In the genomic region with DNA sequence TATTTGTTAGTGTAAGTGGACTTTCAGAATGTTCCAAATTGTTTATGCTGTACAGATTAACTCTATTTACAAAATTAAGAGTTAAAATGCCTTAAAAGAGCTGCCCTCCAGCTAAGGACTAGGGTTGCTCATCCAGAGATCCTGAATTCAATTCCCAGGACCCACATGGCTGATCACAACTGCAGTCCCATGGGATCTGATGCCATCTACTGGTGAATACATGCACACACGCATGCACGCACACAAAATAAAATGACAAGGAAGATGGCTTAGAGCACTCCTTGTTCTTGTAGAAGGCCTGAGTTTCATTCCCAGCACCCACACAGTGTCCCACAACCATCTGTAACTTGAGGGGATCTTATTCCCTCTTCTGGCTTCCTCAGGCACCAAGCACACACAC, we compare ENCODE assay signal across 9 mouse cellular contexts. TPM values are rescaled to one million over a fixed set of nuclear protein-coding genes. Genes with fewer than 3 reads are reported as not detected.
DNase-seq lines count a peak whose midpoint lies in the region; ATAC-seq and TF ChIP-seq lines count a peak whose summit lies in the region.
"Had no signal": no experiment of that assay in that cellular context is flagged by ENCODE, and none has a peak within 500 bp of the region (broad histone marks: within the 10 kb centered on the region; RNA-seq: fewer than 3 reads in every experiment).

No protein-coding gene starts in this region.

- DNase-seq in forebrain, embryonic 10.5 days (ENCODE audit: extremely low spot score, low spot score): no peak
- DNase-seq in midbrain, embryonic 10.5 days (ENCODE audit: low spot score): no peak
- peak; percentile 46 for DNase-seq in forebrain, postnatal 0 days
- peak; percentile 41 for DNase-seq in splenic B cell, adult 2 months (ENCODE audit: low read depth, low spot score)
- DNase-seq in right cerebral cortex, postnatal 14 days: no peak
- DNase-seq in cerebellum, adult 18-20 months: no peak
- DNase-seq: thymus, postnatal 36 days had no signal

- peak; percentile 62 for TF ChIP-seq CTCF in forebrain, postnatal 0 days (IDR thresholded peaks at IDR 0.05; ENCODE audit: low read depth)

- H3K4me2 ChIP-seq in forebrain, embryonic 13.5 days: no peak overlapping the region
- no peak overlapping the region for H3K4me2 ChIP-seq in midbrain, embryonic 13.5 days (replicated peaks)
- H3K4me2 ChIP-seq in forebrain, postnatal 0 days (ENCODE audit: low read depth): no peak overlapping the region

- H3K27ac ChIP-seq in forebrain, embryonic 13.5 days: no peak overlapping the region
- H3K27ac ChIP-seq in forebrain, embryonic 10.5 days: no peak overlapping the region
- no peak overlapping the region for H3K27ac ChIP-seq in midbrain, embryonic 13.5 days
- no peak overlapping the region for H3K27ac ChIP-seq in midbrain, embryonic 10.5 days (replicated peaks)
- H3K27ac ChIP-seq in forebrain, postnatal 0 days (ENCODE audit: low read depth, low read length): no peak overlapping the region

- H3K4me1 ChIP-seq in forebrain, embryonic 13.5 days: no peaks in the 10 kb centered on the region
- no peaks in the 10 kb centered on the region for H3K4me1 ChIP-seq in forebrain, embryonic 10.5 days
- H3K4me1 ChIP-seq in midbrain, embryonic 13.5 days (replicated peaks): no peaks in the 10 kb centered on the region
- no peaks in the 10 kb centered on the region for H3K4me1 ChIP-seq in midbrain, embryonic 10.5 days
- no peaks in the 10 kb centered on the region for H3K4me1 ChIP-seq in forebrain, postnatal 0 days (ENCODE audit: insufficient read depth)

- WGBS in forebrain, embryonic 13.5 days: 81% methylated on average over 2 of the region's 2 CpGs
- WGBS in forebrain, embryonic 10.5 days: 85% methylated on average over 2 of the region's 2 CpGs
- whole genome bisulfite sequencing in midbrain, embryonic 13.5 days: 66% methylated on average over 2 of the region's 2 CpGs
- WGBS in midbrain, embryonic 10.5 days: 84% methylated on average over 2 of the region's 2 CpGs
- WGBS in forebrain, postnatal 0 days: 66% methylated on average over 2 of the region's 2 CpGs

- peak; percentile 38; the same call in 1 of the 2 replicates for ATAC-seq in forebrain, embryonic 13.5 days
- peak; percentile 48; the same call in 1 of the 2 replicates for ATAC-seq in midbrain, embryonic 13.5 days
- peak; percentile 60 for ATAC-seq in forebrain, postnatal 0 days

- H3K9ac ChIP-seq in forebrain, embryonic 13.5 days: no peak overlapping the region
- no peak overlapping the region for H3K9ac ChIP-seq in midbrain, embryonic 13.5 days (replicated peaks)
- no peak overlapping the region for H3K9ac ChIP-seq in forebrain, postnatal 0 days

- H3K4me3 ChIP-seq in forebrain, embryonic 13.5 days: no peak overlapping the region
- no peak overlapping the region for H3K4me3 ChIP-seq in forebrain, embryonic 10.5 days
- no peak overlapping the region for H3K4me3 ChIP-seq in midbrain, embryonic 13.5 days (replicated peaks)
- H3K4me3 ChIP-seq in midbrain, embryonic 10.5 days: no peak overlapping the region
- H3K4me3 ChIP-seq in forebrain, postnatal 0 days (ENCODE audit: low read depth, low read length): no peak overlapping the region

- H3K36me3 ChIP-seq in forebrain, embryonic 13.5 days (ENCODE audit: poor library complexity, severe bottlenecking): peaks cover 88% of the 10 kb centered on the region
- H3K36me3 ChIP-seq in forebrain, embryonic 10.5 days (replicated peaks): peaks cover 100% of the 10 kb centered on the region
- peaks cover 84% of the 10 kb centered on the region for H3K36me3 ChIP-seq in midbrain, embryonic 13.5 days
- H3K36me3 ChIP-seq in midbrain, embryonic 10.5 days: peaks cover 100% of the 10 kb centered on the region
- H3K36me3 ChIP-seq in forebrain, postnatal 0 days (ENCODE audit: insufficient read depth): peaks cover 49% of the 10 kb centered on the region
- H3K36me3 ChIP-seq in splenic B cell, adult 2 months (ENCODE audit: control insufficient read depth, insufficient read depth, low read length, poor library complexity, severe bottlenecking): peaks cover 10% of the 10 kb centered on the region

- no peaks in the 10 kb centered on the region for H3K27me3 ChIP-seq in forebrain, embryonic 13.5 days
- no peaks in the 10 kb centered on the region for H3K27me3 ChIP-seq in forebrain, embryonic 10.5 days (ENCODE audit: poor library complexity, severe bottlenecking)
- H3K27me3 ChIP-seq in midbrain, embryonic 13.5 days: no peaks in the 10 kb centered on the region
- H3K27me3 ChIP-seq in midbrain, embryonic 10.5 days (ENCODE audit: low read depth, poor library complexity, severe bottlenecking): no peaks in the 10 kb centered on the region
- H3K27me3 ChIP-seq in forebrain, postnatal 0 days (ENCODE audit: insufficient read depth, low read length): no peaks in the 10 kb centered on the region
- H3K27me3 ChIP-seq in splenic B cell, adult 2 months (ENCODE audit: control insufficient read depth, insufficient read depth, low read length, poor library complexity, severe bottlenecking): no peaks in the 10 kb centered on the region

- H3K9me3 ChIP-seq in forebrain, embryonic 13.5 days (replicated peaks): no peaks in the 10 kb centered on the region
- no peaks in the 10 kb centered on the region for H3K9me3 ChIP-seq in forebrain, embryonic 10.5 days
- H3K9me3 ChIP-seq in midbrain, embryonic 13.5 days: no peaks in the 10 kb centered on the region
- no peaks in the 10 kb centered on the region for H3K9me3 ChIP-seq in midbrain, embryonic 10.5 days (replicated peaks)
- no peaks in the 10 kb centered on the region for H3K9me3 ChIP-seq in forebrain, postnatal 0 days (ENCODE audit: low read length)

RNA-seq across cellular contexts. Expression of gene Morf4l1, which starts 13.8 kb away (rescaled TPM):
- 475 and 483 TPM in 2 replicates for polyA plus RNA-seq in forebrain, embryonic 13.5 days (2015; fragmentation: Nextera tagmentation; extraction: Ambion mirVana)
- polyA plus RNA-seq in forebrain, embryonic 10.5 days (2016; fragmentation: Nextera tagmentation; extraction: Ambion mirVana): 528 and 553 TPM in 2 replicates
- 575 and 608 TPM in 2 replicates for polyA plus RNA-seq in midbrain, embryonic 13.5 days (2015; fragmentation: Nextera tagmentation; extraction: Ambion mirVana)
- polyA plus RNA-seq in midbrain, embryonic 10.5 days (2016; fragmentation: Nextera tagmentation; extraction: Ambion mirVana): 603 and 629 TPM in 2 replicates
- 295 and 321 TPM in 2 replicates for total RNA-seq in forebrain, postnatal 0 days (2014; rRNA removed)
- polyA plus RNA-seq in forebrain, postnatal 0 days (2015; fragmentation: Nextera tagmentation; extraction: Ambion mirVana): 636 and 638 TPM in 2 replicates

RNA-seq across cellular contexts. Expression of gene Ctsh, which starts 46.8 kb away (rescaled TPM):
- 8.2 and 9.3 TPM in 2 replicates for polyA plus RNA-seq in forebrain, embryonic 13.5 days (2015; fragmentation: Nextera tagmentation; extraction: Ambion mirVana)
- 6.0 TPM in 2 replicates for polyA plus RNA-seq in forebrain, embryonic 10.5 days (2016; fragmentation: Nextera tagmentation; extraction: Ambion mirVana)
- 13.4 and 13.9 TPM in 2 replicates for polyA plus RNA-seq in midbrain, embryonic 13.5 days (2015; fragmentation: Nextera tagmentation; extraction: Ambion mirVana)
- 7.0 and 8.0 TPM in 2 replicates for polyA plus RNA-seq in midbrain, embryonic 10.5 days (2016; fragmentation: Nextera tagmentation; extraction: Ambion mirVana)
- total RNA-seq in forebrain, postnatal 0 days (2014; rRNA removed): 19.6 and 29.9 TPM in 2 replicates
- 35.8 and 47.8 TPM in 2 replicates for polyA plus RNA-seq in forebrain, postnatal 0 days (2015; fragmentation: Nextera tagmentation; extraction: Ambion mirVana)

Comparison
In these comparisons a context has a peak if more than half of its experiments do, and no peak if none do; other contexts are left out.
1. DNase-seq: peak in forebrain, postnatal 0 days (single experiment) and splenic B cell, adult 2 months (single experiment); none in forebrain, embryonic 10.5 days (single experiment), midbrain, embryonic 10.5 days (single experiment), right cerebral cortex, postnatal 14 days (single experiment) and cerebellum, adult 18-20 months (0 of 2).
2. Peak in every context shown above with its lines, with median percentiles within 50 percentile points of each other: ATAC-seq.